Mouse (Mus musculus) stomach, postnatal 0 days (tissue): ENCODE data around the gene 1700018B08Rik.

ENCODE experiments used
- CTCF ChIP-seq: IDR thresholded peaks from 2 replicates; pipeline ENCODE4 v1.5.1; 2016; ENCODE audit warnings: antibody characterized with exemption, low read depth, mild to moderate bottlenecking, moderate library complexity
- EP300 ChIP-seq: optimal IDR thresholded peaks from 2 replicates; pipeline ENCODE3; 2016; ENCODE audit warnings: antibody characterized with exemption

DNA sequence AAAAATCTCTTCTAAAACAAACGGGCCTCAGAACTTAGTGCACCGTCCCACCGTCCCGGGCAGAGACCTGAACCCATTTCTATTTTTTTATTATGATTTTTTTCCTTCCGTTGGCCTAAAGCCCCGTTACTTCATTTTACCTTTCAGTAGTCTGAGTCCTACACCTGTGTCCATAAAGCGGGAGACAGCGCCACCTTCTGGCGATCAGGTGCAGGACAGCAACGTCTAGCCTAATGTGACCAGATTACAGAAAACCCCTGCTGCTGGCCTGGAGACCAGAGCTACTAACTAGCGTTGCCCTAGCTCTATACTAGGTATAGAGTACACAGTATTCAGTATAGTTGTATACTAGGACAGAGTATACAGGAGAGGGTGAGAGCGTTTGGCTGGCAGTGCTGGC is 30.7 kb downstream of the 1700018B08Rik start:
- TF ChIP-seq CTCF: peak; percentile 99
- TF ChIP-seq EP300: no peak
